Mouse (Mus musculus) C2C12 (cell line): ENCODE results near the gene Gkap1. TPM values are rescaled to one million over a fixed set of nuclear protein-coding genes. Genes with fewer than 3 reads are reported as not detected.

Source experiments
- H3K27me3 ChIP-seq: one replicate; pipeline ENCODE4 v1.6.1; 2011; ENCODE audit not compliant: control insufficient read depth, insufficient read depth, insufficient read length
- H3K36me3 ChIP-seq: one replicate; pipeline ENCODE4 v1.6.1; 2011; ENCODE audit not compliant: control insufficient read depth, insufficient read depth
- H3K4me3 ChIP-seq: one replicate; pipeline ENCODE4 v1.5.1; 2011; ENCODE audit warnings: mild to moderate bottlenecking, control low read depth; ENCODE audit not compliant: poor library complexity, insufficient read depth, severe bottlenecking
- H3K79me2 ChIP-seq: one replicate; pipeline ENCODE4 v1.6.1; 2011; ENCODE audit not compliant: control insufficient read depth, insufficient read depth
- H3K79me3 ChIP-seq: one replicate; pipeline ENCODE4 v1.6.1; 2011; ENCODE audit warnings: low read depth, control low read depth
- H3ac ChIP-seq: one replicate; pipeline ENCODE3; 2011; ENCODE audit warnings: low read depth; ENCODE audit not compliant: control insufficient read depth, insufficient read length
- CEBPB ChIP-seq: IDR thresholded peaks from one replicate; pipeline ENCODE4 v1.6.1; 2011; ENCODE audit warnings: low read depth, mild to moderate bottlenecking, control low read depth, moderate library complexity
- CTCF ChIP-seq: IDR thresholded peaks from one replicate; pipeline ENCODE4 v1.5.1; 2011; ENCODE audit not compliant: control insufficient read depth, insufficient read depth, insufficient read length
- FOSL1 ChIP-seq: IDR thresholded peaks from one replicate; pipeline ENCODE4 v1.8.0; 2011; ENCODE audit warnings: mild to moderate bottlenecking, low read length; ENCODE audit not compliant: poor library complexity, insufficient read depth, severe bottlenecking
- MAX ChIP-seq: IDR thresholded peaks from one replicate; pipeline ENCODE4 v1.6.1; 2011; ENCODE audit warnings: mild to moderate bottlenecking, control low read depth
- MYOD1 ChIP-seq: IDR thresholded peaks from one replicate; pipeline ENCODE4 v1.6.1; 2011; ENCODE audit warnings: low read depth; ENCODE audit not compliant: control insufficient read depth, insufficient read length
- MYOG ChIP-seq: IDR thresholded peaks from one replicate; pipeline ENCODE4 v1.6.1; 2011; ENCODE audit not compliant: control insufficient read depth, insufficient read length; ENCODE audit errors: extremely low read depth
- USF1 ChIP-seq: IDR thresholded peaks from one replicate; pipeline ENCODE4 v1.6.1; 2011; ENCODE audit warnings: low read depth, mild to moderate bottlenecking, control low read depth, moderate library complexity
- polyA plus RNA-seq: library from polyadenylated mRNA; unstranded; fragments of >200 nt; fragmentation: generic; extraction: Trizol; gene quantifications from one replicate; pipeline ENCODE4 v1.2.1, GENCODE M21; 2012; ENCODE audit warnings: missing spikeins

Gkap1 gene
- polyA plus RNA-seq, 1 experiment = 12.2 TPM

DNA sequence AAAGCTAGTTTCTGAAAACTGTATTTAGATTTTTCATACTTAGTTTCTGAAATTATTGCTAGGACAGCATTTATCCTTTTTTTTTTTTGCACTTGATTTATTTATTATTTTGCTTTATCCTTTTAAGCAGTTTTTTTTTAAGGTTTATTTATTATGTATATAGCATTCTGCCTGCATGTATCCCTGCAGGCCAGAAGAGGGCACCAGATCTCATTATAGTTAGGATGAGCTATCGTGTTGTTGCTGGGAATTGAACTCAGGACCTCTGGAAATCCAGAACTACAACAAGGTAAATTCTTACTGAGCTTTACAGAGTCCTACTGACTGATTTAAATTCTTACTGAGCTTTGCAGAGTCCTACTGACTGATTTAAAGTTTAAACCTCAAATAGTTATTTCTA is 22.2 kb downstream of the Gkap1 start:
- no peaks in the 10 kb centered on the region for H3K27me3 ChIP-seq
- H3K79me2 ChIP-seq = no peaks in the 10 kb centered on the region
- no peak overlapping the region for H3ac ChIP-seq
- TF ChIP-seq MYOG (no peak), CEBPB (no peak), MYOD1 (no peak), MAX (no peak), USF1 (no peak), FOSL1 (no peak), CTCF (no peak)
- H3K4me3 ChIP-seq = no peak overlapping the region
- H3K79me3 ChIP-seq = no peaks in the 10 kb centered on the region
- peaks cover 3% of the 10 kb centered on the region for H3K36me3 ChIP-seq

GRCm38 (mm10) chr13:58248957-58249356 is 26.5 kb downstream of the Gkap1 start:
- Histone ChIP-seq H3K79me3 (no peaks in the 10 kb centered on the region), H3K27me3 (no peaks in the 10 kb centered on the region), H3ac (no peak overlapping the region), H3K79me2 (no peaks in the 10 kb centered on the region), H3K4me3 (no peak overlapping the region), H3K36me3 (peaks cover 3% of the 10 kb centered on the region)
- no peak for TF ChIP-seq MAX
- no peak for TF ChIP-seq USF1
- TF ChIP-seq CEBPB = peak; percentile 8

DNA sequence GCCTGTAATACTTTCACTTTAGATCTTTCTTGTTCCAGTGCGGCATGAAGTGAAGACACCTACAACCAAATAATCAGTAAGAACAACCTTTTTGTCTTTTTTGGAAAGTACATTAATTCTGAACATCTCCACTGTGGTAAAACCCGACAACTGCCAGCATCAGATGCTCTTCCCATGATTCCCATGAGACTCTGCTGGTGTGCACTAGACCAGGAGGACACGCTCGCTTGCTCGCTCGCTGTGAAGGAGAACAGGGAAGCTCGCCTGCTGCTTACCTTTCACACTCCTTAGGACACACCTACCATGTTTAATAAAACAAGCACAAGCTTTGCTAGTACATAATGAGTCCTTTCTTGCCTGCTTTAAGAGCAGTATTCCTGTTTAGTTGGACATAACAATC is 39.0 kb downstream of the Gkap1 start:
- H3K79me3 ChIP-seq = no peaks in the 10 kb centered on the region

DNA sequence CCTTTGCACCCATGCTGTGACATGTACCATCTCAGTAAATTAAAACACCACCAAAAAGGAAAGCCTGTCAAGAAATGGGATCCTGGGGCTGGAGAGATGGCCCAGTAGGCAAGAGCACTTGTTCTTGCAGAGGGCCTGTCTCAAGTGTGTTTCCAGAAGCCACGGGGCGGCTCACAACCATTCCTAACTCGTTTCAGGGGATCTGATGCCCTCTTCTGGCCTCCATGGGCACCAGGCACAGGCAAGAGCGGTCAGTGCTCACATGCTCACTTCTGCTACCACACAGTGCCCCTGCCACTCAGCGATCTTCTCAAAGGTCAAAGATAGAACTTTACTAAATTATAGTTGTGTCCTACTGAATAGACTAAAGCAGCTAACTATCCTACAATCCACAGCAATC is 42.9 kb downstream of the Gkap1 start:
- Histone ChIP-seq H3K27me3 (no peaks in the 10 kb centered on the region), H3K36me3 (no peaks in the 10 kb centered on the region), H3ac (no peak overlapping the region), H3K79me3 (no peaks in the 10 kb centered on the region), H3K79me2 (no peaks in the 10 kb centered on the region), H3K4me3 (no peak overlapping the region)
- TF ChIP-seq MYOG = no peak
- TF ChIP-seq FOSL1 = no peak
- no peak for TF ChIP-seq CEBPB
- no peak for TF ChIP-seq MAX
- TF ChIP-seq MYOD1 = no peak
- TF ChIP-seq USF1 = no peak
- peak; percentile 23 for TF ChIP-seq CTCF

More for the DNA sequence above, 39.0 kb downstream of the Gkap1 start:
- H3K79me2 ChIP-seq = no peaks in the 10 kb centered on the region
- no peak overlapping the region for H3ac ChIP-seq
- H3K27me3 ChIP-seq = no peaks in the 10 kb centered on the region
- TF ChIP-seq MYOD1 (no peak), USF1 (no peak), FOSL1 (no peak), CEBPB (no peak), MAX (no peak), CTCF (no peak), MYOG (no peak)
- no peaks in the 10 kb centered on the region for H3K36me3 ChIP-seq
- H3K4me3 ChIP-seq = no peak overlapping the region

- Histone ChIP-seq H3K79me2 (no peaks in the 10 kb centered on the region), H3K27me3 (no peaks in the 10 kb centered on the region), H3K36me3 (no peaks in the 10 kb centered on the region), H3K4me3 (no peak overlapping the region), H3ac (no peak overlapping the region), H3K79me3 (no peaks in the 10 kb centered on the region)
- TF ChIP-seq CTCF (no peak), MYOD1 (no peak), USF1 (no peak), CEBPB (no peak), MYOG (no peak), MAX (no peak), FOSL1 (no peak)
Measured at GRCm38 (mm10) chr13:58232070-58232469, 43.4 kb downstream of the Gkap1 start.

DNA sequence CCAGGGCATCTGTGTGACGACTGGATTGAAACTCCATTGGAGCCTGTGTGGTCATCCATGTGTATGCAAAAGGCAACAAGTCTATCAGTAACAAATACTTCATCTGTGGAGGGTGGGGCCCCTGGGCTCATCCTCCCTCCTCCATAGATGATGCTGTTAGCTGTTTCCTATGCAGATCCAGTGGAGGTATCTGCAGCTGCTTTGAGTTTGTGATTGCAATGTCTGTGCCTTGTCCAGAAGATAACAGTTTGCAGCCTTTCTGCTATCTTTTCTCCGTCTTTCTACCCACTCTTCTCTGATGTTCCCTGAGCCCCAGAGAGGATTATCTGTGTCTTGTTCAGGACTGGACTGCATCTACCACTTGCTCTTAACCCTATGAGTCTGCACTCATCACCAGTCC is 46.9 kb downstream of the Gkap1 start:
- Histone ChIP-seq H3K27me3 (peaks cover 3% of the 10 kb centered on the region), H3K36me3 (no peaks in the 10 kb centered on the region), H3K4me3 (no peak overlapping the region), H3K79me2 (no peaks in the 10 kb centered on the region), H3ac (no peak overlapping the region), H3K79me3 (no peaks in the 10 kb centered on the region)
- TF ChIP-seq CTCF (no peak), CEBPB (no peak), FOSL1 (no peak), MYOG (no peak), USF1 (no peak), MYOD1 (no peak), MAX (no peak)
